Mouse (Mus musculus) WW6 (cell line): ENCODE measurements around the gene Edf1.
"Not testable (repeated sequence)": the region's sequence is repeated elsewhere in the genome, so short reads cannot be mapped to it uniquely, and the experiment has no call there.

Experiments
- DNase-seq: peaks from one replicate; pipeline ENCODE4 v3.0.0-alpha.2; 2013; ENCODE audit warnings: low read depth, low spot score

Edf1 gene

DNA sequence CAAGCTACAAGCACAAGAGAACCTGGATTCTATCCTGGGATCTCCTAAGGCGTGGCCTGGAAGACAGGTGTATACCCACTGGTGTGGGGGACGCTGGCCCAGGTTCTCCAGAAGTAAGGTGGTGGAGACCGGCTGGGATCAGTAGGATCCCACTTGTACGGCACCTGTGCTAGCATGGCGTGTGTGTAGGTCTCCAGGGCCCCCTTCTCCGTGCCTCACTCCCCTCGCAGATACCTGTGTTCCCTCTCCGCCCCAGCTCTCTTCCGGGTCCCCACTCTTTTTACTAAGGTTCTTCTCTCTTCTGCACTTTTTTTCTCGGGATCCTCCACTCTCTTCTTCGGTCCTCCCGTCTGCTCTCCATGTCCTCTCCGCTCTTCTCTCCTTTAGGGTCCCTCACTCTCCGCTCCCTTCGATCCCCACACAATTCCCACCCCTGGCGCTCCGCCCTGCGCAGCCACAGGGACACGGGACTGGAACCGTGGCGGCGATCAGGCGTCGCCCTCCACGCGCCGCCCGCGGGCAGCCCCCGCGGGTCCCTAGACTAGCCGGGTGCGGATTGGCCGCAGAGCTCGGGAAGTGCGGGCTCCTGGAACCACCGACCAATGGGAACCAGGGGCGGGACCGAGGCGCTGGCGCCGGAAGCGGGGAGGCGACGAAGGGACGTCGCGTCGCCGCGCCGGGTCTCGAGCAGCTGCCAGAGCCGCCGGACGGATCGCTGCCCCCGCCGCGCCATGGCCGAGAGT is at the start of gene Edf1:
TSS of gene Edf1 (plus strand) at position 627 of the 743 bp plus-strand sequence.
- no peak for DNase-seq

DNA sequence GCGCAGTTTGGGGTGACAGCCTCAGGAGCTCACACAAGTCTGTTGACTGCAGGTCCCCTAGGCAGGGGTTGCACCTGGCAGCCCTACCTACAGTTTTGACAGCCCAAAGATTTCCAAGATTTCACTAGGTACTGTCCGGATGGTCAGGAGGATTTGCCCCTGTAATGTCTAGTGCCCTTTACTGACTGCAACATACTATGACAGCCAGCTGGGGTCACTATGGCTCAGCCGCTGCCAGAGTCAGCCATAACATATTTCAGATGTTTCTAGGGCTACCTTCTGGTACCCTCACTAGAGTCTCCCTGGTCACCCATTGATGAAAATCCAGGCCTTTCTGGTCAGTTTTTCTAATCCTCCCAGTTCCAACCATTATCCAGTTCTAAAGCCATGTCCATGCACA is 47.7 kb upstream of the Edf1 start:
- DNase-seq = no peak

DNA sequence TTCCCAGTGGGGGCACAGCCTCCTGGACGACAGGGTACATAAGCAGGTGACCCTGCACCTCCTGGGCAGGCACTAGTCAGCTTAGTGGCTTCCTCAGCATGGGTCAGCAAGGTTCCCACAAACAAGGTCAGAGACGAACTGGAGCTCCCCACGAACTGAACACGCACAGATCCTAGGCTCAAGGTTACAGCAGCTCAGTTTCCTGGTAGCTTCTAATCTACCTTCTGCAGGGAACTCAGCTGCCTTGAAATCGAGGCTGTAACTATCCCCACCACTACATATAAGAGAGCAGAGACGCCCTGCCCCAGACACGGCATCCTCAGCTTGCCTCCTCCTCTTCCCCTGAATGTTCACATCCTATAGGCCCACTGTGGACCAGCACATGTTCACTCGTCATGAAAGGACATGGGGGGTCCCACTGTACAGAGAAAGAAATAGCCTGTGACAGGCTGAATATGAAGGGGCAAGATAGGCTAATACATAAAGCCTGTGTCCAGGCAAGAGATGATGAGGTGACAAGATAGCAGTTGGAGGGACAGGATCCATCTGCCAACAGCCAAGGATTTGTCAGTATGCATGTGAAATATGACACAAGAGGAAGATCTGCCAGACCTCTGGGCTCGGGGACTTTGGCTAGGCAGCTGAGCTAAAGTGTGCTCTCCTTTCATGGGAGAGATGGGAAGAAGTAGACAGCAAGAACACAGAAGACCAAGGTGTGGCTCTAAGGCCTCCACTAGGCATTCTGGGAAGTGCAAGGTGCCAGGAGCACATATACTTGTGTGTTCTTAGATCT is 30.9 kb upstream of the Edf1 start:
- no peak for DNase-seq

DNA sequence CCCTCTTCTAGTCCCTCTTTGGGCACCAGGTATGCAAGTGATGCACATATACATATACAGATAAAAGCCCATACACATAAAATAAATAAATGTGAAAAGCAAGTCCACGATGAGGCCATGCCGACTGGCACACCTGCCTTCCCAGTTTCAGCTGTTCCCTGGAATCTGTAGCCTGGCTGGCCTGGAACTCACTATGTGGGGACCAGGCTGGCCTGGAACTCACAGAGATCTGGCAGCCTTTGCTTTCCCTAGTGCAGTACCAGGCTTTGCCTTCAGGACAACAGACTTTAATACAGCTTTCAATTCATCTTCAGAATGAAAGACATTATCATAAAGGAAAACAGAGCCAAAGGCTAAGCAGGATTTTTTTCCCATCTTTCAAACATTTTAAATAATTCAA is 23.9 kb upstream of the Edf1 start:
- DNase-seq = no peak

DNA sequence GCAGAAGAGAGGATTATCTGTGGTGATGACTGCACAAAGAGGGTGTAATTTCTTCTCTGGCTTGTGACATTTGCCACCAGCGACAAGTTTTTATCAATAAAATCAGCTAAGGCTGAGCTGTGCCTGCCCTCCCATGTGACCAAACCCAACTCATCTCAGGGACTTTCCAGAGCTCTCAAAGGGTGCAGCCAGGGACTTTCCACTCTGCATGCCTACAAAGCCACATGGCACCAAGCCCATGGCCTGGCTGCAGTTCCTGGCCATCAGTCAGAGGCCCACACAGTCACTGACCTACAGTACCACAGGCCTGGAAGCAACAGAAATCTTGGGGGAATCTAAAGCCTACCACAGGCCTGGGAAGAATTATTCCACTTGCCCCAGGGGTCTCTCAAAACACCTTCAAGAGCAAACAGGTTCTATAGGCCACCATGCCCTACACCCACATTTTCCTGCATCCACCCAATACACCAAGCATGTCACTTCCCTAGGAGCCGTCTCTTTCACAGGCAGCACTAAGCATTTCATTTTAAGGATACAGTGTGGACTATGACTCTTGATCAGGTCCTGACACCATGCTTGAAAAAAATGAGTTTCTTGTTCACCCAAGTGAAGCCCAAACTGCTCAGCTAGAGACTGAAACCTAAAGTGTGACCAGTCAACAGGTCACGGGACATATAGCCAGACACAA is 23.3 kb upstream of the Edf1 start:
- DNase-seq = no peak

DNA sequence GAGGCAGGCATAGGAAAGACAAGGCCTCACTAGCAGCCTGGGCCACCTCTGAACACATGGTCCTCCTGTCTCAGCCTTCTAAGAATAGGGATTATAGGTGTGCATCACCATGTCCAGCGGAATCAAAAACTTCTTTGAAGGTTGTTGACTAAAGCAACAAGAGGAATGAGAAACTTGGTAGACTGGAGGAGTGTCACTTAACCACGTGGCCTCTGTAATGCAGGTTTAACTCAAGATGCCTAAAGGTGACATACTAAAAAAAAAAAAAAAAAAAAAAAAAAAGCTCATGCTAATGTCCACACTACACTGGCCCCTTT is 22.8 kb upstream of the Edf1 start:
- DNase-seq = no peak

DNA sequence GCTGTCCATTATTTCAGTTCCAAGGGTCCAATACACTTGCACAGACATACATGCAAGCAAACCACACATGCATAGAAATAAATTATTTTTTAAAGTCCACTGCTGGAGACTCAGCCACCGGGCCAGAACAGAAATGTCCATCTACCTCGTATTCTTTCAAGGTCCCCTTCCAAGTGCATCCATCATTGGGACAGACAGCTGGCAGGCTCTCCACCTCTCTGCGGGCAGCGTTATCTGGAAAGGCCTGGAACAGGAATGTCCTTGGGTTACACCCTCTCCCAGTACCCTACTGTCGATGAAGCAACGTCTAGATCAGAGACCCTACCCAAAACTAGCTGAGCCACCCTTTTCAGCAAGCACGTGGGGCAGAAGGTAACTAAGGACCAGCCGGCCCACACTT is 21.1 kb upstream of the Edf1 start:
- DNase-seq = no peak

DNA sequence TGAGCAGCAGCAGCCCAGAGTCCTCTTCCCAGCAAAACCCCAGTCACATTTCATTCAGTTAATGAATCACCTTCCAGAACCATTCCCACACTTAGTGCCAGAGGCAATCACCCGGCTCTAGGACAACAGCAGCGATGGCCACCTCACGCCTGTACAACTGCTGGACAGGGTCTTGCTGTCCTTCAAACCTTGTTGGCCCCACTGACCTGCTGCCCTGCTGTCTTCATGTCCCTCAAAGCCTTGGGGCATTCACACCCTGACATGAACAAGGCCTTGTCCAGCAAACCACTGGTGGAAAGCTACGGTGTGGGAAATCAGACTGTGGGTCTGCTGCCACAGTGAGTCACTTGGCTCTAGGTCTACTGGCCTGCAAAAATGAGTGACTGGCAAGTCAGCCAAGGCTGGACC is 17.1 kb upstream of the Edf1 start:
- no peak for DNase-seq

DNA sequence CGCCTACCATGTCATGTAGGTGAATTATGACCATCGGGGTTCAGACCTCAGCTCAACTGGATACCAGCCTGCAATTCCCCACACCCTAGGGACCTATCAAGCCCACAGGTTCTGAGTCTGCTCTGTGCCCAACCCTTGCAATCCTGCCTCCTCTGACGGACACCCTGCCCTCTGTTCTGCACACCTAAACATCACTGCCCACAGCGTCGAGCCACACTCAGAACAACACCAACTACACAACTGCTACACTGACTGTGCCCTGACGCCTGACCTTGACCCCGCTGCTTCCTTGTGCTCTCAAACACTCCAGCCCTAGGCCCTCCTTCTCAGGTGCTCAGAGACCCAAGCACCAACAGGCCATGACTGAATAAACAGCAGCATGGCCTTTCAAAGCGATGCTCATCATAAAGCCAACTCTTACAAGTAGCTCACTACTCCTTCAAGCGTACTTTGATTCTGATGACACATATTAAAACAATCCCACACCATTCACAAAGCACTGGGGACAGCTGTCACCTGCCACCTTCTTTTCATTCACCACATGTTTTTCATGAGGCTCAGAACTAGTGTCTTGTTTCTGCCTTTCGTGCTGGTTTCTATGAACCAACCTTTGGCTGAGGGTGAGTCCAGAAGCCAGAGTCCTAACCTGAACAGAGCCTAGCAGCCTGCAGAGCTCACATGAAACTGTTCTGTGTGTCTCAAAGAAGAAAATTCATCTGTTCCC is 15.8 kb upstream of the Edf1 start:
- DNase-seq = no peak

DNA sequence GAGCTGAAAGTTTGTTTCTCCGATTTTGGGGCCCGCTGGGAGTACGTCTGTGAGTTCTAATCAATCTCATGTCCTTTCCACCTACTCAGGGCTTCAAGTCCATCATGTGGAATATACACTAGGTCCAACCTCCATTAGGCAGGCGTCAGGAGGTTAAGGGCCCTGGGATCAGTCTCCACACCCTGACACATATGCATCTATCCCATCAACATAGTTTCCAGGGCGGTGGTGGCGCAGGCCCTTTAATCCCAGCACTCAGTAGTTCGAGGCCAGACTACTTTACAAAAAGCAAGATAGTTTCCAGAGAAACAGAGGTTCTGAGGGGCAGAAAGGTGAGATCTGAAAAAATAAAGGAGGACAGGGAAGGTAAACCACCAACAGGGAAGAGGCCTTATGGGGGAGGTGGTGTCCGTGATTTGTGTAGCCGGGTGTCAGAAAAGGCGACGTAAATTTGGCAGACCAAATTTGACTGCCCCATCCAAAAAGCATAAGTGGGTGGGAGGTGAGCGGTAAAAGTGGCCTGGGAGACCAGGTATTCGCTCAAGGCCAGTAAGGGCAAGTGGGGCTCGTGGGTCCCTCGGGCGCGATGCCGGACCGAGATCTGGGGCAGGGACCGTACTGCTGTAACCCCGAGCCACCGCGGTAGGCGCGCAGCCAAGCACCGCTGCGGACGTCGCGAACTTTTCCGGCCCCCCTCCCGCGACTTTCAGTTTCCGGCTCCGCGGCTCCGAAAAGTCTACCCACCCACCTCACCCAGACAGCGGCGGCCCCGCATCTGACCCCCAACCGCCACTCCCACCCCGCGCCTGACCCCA is 11.4 kb upstream of the Edf1 start:
- DNase-seq = no peak

DNA sequence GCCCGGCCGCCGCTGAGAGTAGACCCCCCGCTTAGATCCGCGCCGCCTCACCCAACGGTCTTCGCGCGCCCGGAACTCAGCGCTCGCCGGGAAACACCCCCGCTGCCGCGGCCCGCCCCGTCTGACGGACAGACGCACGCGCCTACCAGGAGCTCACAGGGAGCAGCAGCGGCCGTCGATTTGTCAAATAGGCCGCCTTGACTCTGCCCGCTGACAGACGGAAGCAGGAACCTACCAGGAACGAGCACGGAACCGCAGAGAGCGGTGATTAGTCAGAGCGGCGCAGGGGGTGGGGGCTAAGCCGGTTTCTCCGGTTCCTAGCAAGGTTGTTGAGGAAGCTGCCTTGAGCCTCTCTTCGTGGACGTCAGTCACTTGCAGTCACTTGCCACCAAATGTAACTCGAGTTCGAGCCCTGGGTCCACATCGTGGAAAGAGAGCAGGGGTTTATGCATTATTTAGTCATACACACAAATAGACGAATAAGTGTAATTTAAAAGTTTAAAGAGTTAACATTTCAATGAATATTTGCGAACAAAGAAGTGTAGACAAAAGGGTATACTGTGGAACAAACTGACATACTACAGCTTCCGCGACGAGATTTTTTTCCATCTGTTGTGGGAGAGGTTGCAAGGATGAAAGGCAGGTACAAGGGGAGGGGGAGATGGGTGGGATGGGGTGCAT is 10.7 kb upstream of the Edf1 start, which contains the start of gene Traf2:
TSS of gene Traf2 (minus strand) at position 130 of the 681 bp plus-strand sequence.
- peak; percentile 93 for DNase-seq

DNA sequence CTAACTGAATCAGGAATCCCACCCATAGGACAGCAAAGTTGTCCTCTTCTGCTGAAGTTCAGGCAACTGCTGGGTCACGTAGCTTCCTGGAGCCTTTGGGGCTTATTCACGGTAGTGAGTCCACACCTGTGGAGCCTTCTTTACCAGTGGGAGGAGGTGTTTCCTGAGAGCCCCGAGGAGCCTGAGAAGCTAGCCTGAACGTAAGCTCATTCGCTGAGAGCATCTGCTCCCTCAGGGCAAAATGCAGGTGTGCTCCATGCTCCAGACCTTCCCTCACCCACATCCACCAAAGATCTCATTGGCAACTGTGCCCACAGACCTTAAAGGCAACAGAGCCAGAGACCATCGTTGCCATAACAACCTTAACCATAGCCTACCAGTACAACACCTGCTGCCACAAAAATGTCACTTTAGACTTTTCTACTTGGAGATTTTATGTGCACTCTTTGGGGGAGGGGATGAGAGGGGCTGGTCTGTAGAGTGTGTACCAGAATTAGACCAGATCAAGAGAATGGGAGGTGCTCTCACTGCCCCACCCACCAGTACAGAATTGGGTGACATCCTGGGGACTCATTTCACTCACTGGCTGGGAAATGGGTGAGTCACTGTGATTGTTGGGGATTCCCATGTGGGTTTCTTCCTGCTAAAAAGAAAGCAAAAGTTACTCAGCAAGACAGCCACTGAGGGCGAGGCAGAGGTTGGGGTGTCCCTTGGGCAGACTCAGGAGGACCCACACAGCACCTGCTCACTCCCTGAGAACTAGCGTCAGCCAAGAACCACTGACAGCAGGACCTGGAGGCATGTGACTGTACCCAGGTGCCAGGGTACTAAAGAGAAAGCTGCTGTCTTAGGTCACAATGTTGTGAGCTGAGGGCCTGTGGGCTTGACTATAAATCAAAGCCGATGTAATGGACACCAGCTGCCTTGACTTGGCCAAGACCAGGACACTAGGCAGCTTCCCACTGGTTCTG is 8.3 kb upstream of the Edf1 start:
- no peak for DNase-seq

DNA sequence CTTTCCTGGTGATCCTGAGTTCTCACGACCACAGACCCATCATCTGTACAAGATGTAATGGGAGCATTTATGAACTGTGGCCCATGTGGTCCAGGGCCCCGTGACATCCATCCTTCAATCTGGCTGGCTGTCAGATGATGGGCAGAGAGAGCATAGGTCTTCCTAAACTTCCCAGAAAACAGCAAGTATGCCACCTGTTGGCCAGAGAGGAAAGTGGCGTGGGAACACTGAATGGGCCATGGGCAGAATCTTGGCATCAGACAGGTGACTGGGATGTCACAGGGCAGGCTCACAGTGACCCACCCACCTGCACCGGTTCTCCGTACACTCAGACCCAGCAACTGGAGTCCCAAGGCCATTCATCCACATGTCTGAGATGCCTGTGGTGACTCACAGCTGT is 6.5 kb upstream of the Edf1 start:
- DNase-seq = no peak

DNA sequence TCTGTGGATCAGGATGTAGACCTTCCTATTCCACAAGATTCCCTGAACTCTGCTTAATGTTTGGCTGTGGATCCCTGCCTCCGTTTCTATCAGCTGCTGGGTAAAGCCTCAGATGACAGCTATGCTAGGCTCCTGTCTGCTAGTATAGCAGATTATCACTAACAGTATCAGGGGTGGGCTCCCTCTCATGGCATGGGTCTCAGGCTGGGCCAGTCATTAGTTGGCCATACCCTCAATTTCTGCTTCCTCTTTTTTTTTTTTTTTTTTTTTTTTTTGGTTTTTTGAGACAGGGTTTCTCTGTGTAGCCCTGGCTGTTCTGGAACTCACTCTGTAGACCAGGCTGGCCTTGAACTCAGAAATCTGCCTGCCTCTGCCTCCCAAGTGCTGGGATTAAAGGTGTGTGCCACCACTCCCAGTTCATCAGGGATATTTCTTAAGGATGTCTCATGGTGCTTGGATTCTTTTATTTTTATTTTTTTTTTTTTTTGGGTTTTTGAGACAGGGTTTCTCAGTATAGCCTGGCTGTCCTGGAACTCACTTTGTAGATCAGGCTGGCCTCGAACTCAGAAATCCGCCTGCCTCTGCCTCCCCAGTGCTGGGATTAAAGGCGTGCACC is 4.4 kb upstream of the Edf1 start:
- not testable (repeated sequence) for DNase-seq

DNA sequence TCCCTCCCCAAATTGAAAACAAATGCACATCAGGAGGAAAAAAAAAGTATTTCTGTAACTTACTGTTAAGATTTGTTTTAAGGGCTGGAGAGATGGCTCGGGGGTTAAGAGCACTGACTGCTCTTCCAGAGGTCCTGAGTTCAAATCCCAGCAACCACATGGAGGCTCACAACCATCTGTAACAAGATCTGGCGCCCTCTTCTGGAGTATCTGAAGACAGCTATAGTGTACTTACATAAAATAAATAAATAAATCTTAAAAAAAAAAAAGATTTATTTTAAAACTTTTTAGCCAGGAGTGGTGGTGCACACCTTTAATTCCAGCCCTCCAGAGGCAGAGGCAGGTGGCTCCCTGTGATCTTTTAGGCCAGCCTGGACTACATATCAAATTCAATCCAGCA is 2.2 kb upstream of the Edf1 start:
- DNase-seq = not testable (repeated sequence)

DNA sequence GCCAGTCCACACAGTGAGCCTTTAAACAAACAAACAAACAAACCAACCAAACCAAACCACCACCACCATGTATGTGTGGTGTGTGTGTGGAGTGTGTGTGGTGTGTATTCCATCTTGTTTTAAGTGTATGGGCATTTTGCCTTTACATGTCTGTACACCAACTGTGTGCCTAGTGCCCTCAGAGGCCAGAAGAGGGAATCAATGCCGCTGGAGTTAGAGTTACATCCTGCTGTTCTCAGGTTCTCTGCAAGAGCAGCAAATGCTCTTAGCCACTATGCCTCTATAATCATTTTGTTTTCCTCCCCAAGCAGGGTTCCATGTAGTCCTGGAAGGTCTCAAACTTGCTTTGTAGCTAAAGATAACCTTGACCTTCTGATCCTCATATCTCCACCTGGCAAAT is 1.4 kb upstream of the Edf1 start:
- no peak for DNase-seq

DNA sequence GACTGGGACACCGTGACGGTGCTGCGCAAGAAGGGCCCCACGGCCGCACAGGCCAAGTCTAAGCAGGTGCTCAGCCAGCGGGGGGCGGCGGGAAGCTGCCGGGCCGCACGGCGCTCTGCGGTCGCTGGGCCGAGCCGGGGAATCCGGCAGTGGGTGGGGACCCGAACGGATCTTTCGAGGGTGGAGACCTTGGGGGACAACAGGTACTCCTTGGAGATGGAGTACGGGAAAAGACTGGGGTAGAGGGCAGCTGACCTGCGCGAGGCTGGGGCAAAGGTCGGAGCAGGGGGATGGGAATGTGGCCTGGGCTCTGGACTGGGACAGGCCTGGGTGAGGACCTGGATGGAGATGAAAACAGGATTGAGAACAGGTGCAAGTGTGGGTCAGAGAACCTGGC is 315 bp downstream of the Edf1 start:
- DNase-seq = no peak

DNA sequence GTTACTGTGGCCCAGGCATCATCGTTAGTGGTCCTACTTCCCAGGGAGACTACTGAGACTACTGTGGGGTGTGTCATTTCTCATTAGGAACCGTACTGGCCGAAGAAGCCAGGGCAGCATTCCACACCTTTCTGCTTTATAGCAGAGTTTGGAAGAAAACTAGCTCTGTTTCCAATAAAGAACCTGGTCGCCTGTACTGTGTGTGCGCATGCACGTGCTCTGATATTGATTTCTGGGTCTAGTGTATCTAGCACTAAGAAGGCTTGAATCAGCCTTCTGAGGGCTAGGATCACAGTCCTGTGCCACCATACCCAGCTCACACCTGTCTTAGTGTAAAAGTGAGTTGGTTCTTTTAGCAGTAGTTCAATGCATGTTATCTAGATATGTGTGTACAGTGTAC is 1.1 kb downstream of the Edf1 start:
- DNase-seq = no peak

DNA sequence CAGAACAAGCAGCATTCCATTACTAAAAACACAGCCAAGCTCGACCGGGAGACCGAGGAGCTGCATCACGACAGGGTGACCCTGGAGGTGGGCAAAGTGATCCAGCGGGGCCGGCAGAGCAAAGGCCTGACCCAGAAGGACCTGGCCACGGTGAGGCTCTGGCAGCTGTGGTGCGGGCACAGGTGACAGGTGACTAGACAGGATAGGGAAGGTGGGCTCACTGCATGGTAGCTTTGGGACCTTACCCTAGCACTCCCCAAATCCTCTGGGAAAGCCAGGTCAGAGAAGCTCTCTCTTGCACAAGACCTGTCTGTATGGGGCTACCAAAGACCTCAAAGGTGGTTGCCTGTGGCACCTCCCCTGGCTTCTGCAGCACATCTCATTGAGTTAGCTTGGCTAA is 2.9 kb downstream of the Edf1 start:
- DNase-seq = no peak
